37 mouse cellular contexts compared by ENCODE assay signal in genomic region chrX:101266631-101267030, GRCm38 (mm10). TPM values are rescaled to one million over a fixed set of nuclear protein-coding genes. Genes with fewer than 3 reads are reported as not detected.
DNase-seq lines count a peak whose midpoint lies in the region; TF ChIP-seq lines count a peak whose summit lies in the region.
"Had no signal": no experiment of that assay in that cellular context is flagged by ENCODE, and none has a peak within 500 bp of the region (broad histone marks: within the 10 kb centered on the region; RNA-seq: fewer than 3 reads in every experiment).

No protein-coding gene starts in this region.

- H3K4me2 ChIP-seq in CH12.LX (ENCODE audit: insufficient read depth, low read depth, poor library complexity, severe bottlenecking) = peak overlapping the region; percentile 92
- H3K4me2 ChIP-seq: forebrain, embryonic 13.5 days; hindbrain, embryonic 12.5 days; midbrain, embryonic 12.5 days; neural tube, embryonic 13.5 days; stomach, embryonic 15.5 days had no signal

- peak overlapping the region; percentile 97 for H3K9ac ChIP-seq in CH12.LX (ENCODE audit: insufficient read depth, low read depth)
- H3K9ac ChIP-seq: forebrain, embryonic 13.5 days; heart, embryonic 13.5 days; hindbrain, embryonic 12.5 days; liver, embryonic 12.5 days; midbrain, embryonic 12.5 days; neural tube, embryonic 13.5 days; stomach, embryonic 15.5 days had no signal

- no peaks in the 10 kb centered on the region for H3K36me3 ChIP-seq in heart, embryonic 10.5 days
- H3K36me3 ChIP-seq in CH12.LX (replicated peaks in 1 of 2; ENCODE audit: control insufficient read depth in 1 of 2, insufficient read depth in 1 of 2, low read length in 1 of 2) = peaks cover 34 to 46% of the 10 kb centered on the region in 2 experiments
- no peaks in the 10 kb centered on the region for H3K36me3 ChIP-seq in small intestine, adult 2 months (ENCODE audit: control insufficient read depth, insufficient read depth, low read length)
- H3K36me3 ChIP-seq: heart, embryonic 13.5 days; hindbrain, embryonic 12.5 days; liver, embryonic 12.5 days; midbrain, embryonic 12.5 days; neural tube, embryonic 13.5 days; stomach, embryonic 15.5 days had no signal

- no peak for TF ChIP-seq CTCF in lung, adult 2 months (IDR thresholded peaks at IDR 0.05; ENCODE audit: insufficient read depth, low read length)
- no peak for TF ChIP-seq CTCF in CH12.LX (conservative IDR thresholded peaks at IDR 0.05 in 1 of 2, IDR thresholded peaks at IDR 0.05 in 1 of 2; ENCODE audit: low read depth in 2 of 2, low read length in 2 of 2)
- no peak for TF ChIP-seq CTCF in small intestine, adult 2 months (IDR thresholded peaks at IDR 0.05; ENCODE audit: extremely low read depth, insufficient read length, insufficient replicate concordance, low read depth, low read length)

- no peaks in the 10 kb centered on the region for H3K9me3 ChIP-seq in heart, embryonic 10.5 days
- H3K9me3 ChIP-seq in CH12.LX (replicated peaks; ENCODE audit: low read length) = no peaks in the 10 kb centered on the region
- H3K9me3 ChIP-seq: forebrain, embryonic 13.5 days; heart, embryonic 13.5 days; hindbrain, embryonic 12.5 days; liver, embryonic 12.5 days; midbrain, embryonic 12.5 days; neural tube, embryonic 13.5 days; stomach, embryonic 15.5 days had no signal

- TF ChIP-seq RAD21 in CH12.LX (IDR thresholded peaks at IDR 0.05; ENCODE audit: low read depth, low read length) = no peak

- H3K27me3 ChIP-seq in heart, embryonic 10.5 days (ENCODE audit: insufficient read depth, poor library complexity, severe bottlenecking) = no peaks in the 10 kb centered on the region; the same call in 1 of the 2 replicates
- no peaks in the 10 kb centered on the region for H3K27me3 ChIP-seq in CH12.LX (replicated peaks)
- H3K27me3 ChIP-seq in small intestine, adult 2 months (ENCODE audit: control insufficient read depth, insufficient read depth, low read length) = no peaks in the 10 kb centered on the region
- H3K27me3 ChIP-seq: forebrain, embryonic 13.5 days; heart, embryonic 13.5 days; midbrain, embryonic 12.5 days; neural tube, embryonic 13.5 days; stomach, embryonic 15.5 days had no signal

- peaks cover 18% of the 10 kb centered on the region for H3K4me1 ChIP-seq in heart, embryonic 10.5 days
- H3K4me1 ChIP-seq in lung, adult 2 months (ENCODE audit: control insufficient read depth, insufficient read depth, low read length) = no peaks in the 10 kb centered on the region; the same call in 1 of the 2 replicates
- H3K4me1 ChIP-seq in CH12.LX (ENCODE audit: control insufficient read depth in 1 of 2, insufficient read depth in 2 of 2) = peaks cover 2 to 48% of the 10 kb centered on the region in 2 experiments; a peak in 2 of 4 replicates
- H3K4me1 ChIP-seq in small intestine, adult 2 months (ENCODE audit: control insufficient read depth, insufficient read depth, insufficient read length, low read length) = no peaks in the 10 kb centered on the region
- H3K4me1 ChIP-seq: forebrain, embryonic 13.5 days; hindbrain, embryonic 12.5 days; midbrain, embryonic 12.5 days; neural tube, embryonic 13.5 days; stomach, embryonic 15.5 days had no signal

- no peak overlapping the region for H3K27ac ChIP-seq in heart, embryonic 10.5 days
- H3K27ac ChIP-seq in CH12.LX (ENCODE audit: insufficient read depth, low read depth) = no peak overlapping the region; the same call in 1 of the 2 replicates
- H3K27ac ChIP-seq in small intestine, adult 2 months (ENCODE audit: insufficient read depth, low read depth, low read length) = no peak overlapping the region
- H3K27ac ChIP-seq: forebrain, embryonic 13.5 days; heart, embryonic 13.5 days; hindbrain, embryonic 12.5 days; hindbrain, postnatal 0 days; kidney, postnatal 0 days; liver, embryonic 12.5 days; midbrain, embryonic 12.5 days; neural tube, embryonic 13.5 days; stomach, embryonic 15.5 days had no signal

- in situ Hi-C loops in CH12.LX (cut with MboI; ENCODE audit: low pct_ligation_motif_present, low pct_unique_long_range_greater_than_20kb, low sequenced_read_pairs) = no loop called here

- H3K4me3 ChIP-seq in heart, embryonic 10.5 days = no peak overlapping the region
- H3K4me3 ChIP-seq in lung, adult 2 months (replicated peaks; ENCODE audit: extremely low read depth, low read depth, low read length) = peak overlapping the region; percentile 36
- peak overlapping the region; percentile 64 to 88 (median 82) for H3K4me3 ChIP-seq in CH12.LX (replicated peaks in 1 of 3; ENCODE audit: low read depth in 2 of 3, low read length in 2 of 3, poor library complexity in 1 of 3)
- H3K4me3 ChIP-seq in small intestine, adult 2 months (ENCODE audit: low read depth, low read length) = peak overlapping the region; percentile 26; the same call in 1 of the 2 replicates
- H3K4me3 ChIP-seq: forebrain, embryonic 13.5 days; heart, embryonic 13.5 days; hindbrain, embryonic 12.5 days; liver, embryonic 12.5 days; midbrain, embryonic 12.5 days; neural tube, embryonic 13.5 days; stomach, embryonic 15.5 days had no signal

- TF ChIP-seq POLR2A in lung, adult 2 months (IDR thresholded peaks at IDR 0.05; ENCODE audit: borderline replicate concordance, extremely low read depth, low read depth, low read length) = no peak
- no peak for TF ChIP-seq POLR2A in CH12.LX (IDR thresholded peaks at IDR 0.05; ENCODE audit: low read depth, low read length)
- no peak for TF ChIP-seq POLR2A in small intestine, adult 2 months (IDR thresholded peaks at IDR 0.05; ENCODE audit: low read depth, low read length)

- peaks cover 30% of the 10 kb centered on the region for H3K79me2 ChIP-seq in CH12.LX (replicated peaks; ENCODE audit: control insufficient read depth, extremely low read depth, insufficient read depth, poor library complexity, severe bottlenecking)

- peak; percentile 54 for DNase-seq in heart, adult 11 months
- no peak for DNase-seq in heart, embryonic 10.5 days (ENCODE audit: low spot score)
- no peak for DNase-seq in lung, adult 2 months
- DNase-seq in lung, postnatal 36 days = no peak
- DNase-seq in CH12.LX (ENCODE audit: extremely low read depth) = no peak
- DNase-seq in adrenal gland, postnatal 4 days (ENCODE audit: low spot score in 2 of 2) = no peak
- DNase-seq: adrenal gland, adult 2 months; adrenal gland, postnatal 36 days; cerebellum, adult 11 months; cerebellum, adult 9-10 months; cerebellum, postnatal 36 days; gastrocnemius, postnatal 25 days; heart, adult 18-20 months; heart, postnatal 36 days; kidney, adult 8-10 months; lung, adult 18-20 months; lung, postnatal 10 days; right cerebral cortex, postnatal 4 days; thymus, postnatal 25 days had no signal

- no peak for TF ChIP-seq EP300 in CH12.LX (IDR thresholded peaks at IDR 0.05; ENCODE audit: low read length)

- dilution Hi-C loops in CH12.LX (cut with MboI; ENCODE audit: extremely low pct_ligation_motif_present, extremely low pct_unique_long_range_greater_than_20kb, low sequenced_read_pairs) = no loop called here

- WGBS in heart, embryonic 10.5 days = 92% methylated on average over 6 of the region's 6 CpGs
- WGBS in lung, adult 2 months = 86% methylated on average over 6 of the region's 6 CpGs
- 76% methylated on average over 6 of the region's 6 CpGs for WGBS in small intestine, adult 2 months

TF ChIP-seq in CH12.LX, 34 proteins besides CTCF, POLR2A, EP300 and RAD21 (continues in another document):
- TF ChIP-seq USF1 (IDR thresholded peaks at IDR 0.05; ENCODE audit: low read depth, low read length) = no peak
- no peak for TF ChIP-seq MAZ (IDR thresholded peaks at IDR 0.05; ENCODE audit: low read depth, low read length)
- no peak for TF ChIP-seq MXI1 (IDR thresholded peaks at IDR 0.05; ENCODE audit: low read depth, low read length)
- no peak for TF ChIP-seq ZNF384 (IDR thresholded peaks at IDR 0.05; ENCODE audit: low read depth, low read length)
- TF ChIP-seq JUND (conservative IDR thresholded peaks at IDR 0.05; ENCODE audit: low read depth, low read length) = no peak

RNA-seq across cellular contexts. Expression of gene Il2rg, which starts 1.4 kb away (rescaled TPM):
- polyA plus RNA-seq in heart, embryonic 10.5 days (2016; fragmentation: Nextera tagmentation; extraction: Ambion mirVana) = 12.5 and 13.2 TPM in 2 replicates
- 38.0 and 60.3 TPM in 2 replicates for polyA plus RNA-seq in lung, adult 2 months (2012; rRNA removed)
- total RNA-seq in CH12.LX (2012; rRNA removed) (64.1 and 82.6 TPM in 2 replicates), CH12.LX (2014; rRNA removed) (80.3 and 88.0 TPM in 2 replicates)
- 261 and 294 TPM in 2 replicates for polyA plus RNA-seq in CH12.LX (2012; ENCODE audit: insufficient read length, low read depth)
- 7.1 and 14.1 TPM in 2 replicates for polyA plus RNA-seq in small intestine, adult 2 months (2012; rRNA removed)
- 10 to 100 TPM; 10.4 TPM for total RNA-seq in adrenal gland, postnatal 4 days (2021)

RNA-seq across cellular contexts. Expression of gene Gm20489, which starts 2.2 kb away (rescaled TPM):
- not detected in 2 replicates for polyA plus RNA-seq in heart, embryonic 10.5 days (2016; fragmentation: Nextera tagmentation; extraction: Ambion mirVana)
- not detected in 2 replicates for polyA plus RNA-seq in lung, adult 2 months (2012; rRNA removed)
- total RNA-seq in CH12.LX (2012; rRNA removed) (not detected in 2 replicates), CH12.LX (2014; rRNA removed) (not detected in 2 replicates)
- 0.30 TPM in 1 of 2 replicates, not detected in the other for polyA plus RNA-seq in CH12.LX (2012; ENCODE audit: insufficient read length, low read depth)
- polyA plus RNA-seq in small intestine, adult 2 months (2012; rRNA removed) = not detected in 2 replicates
- not detected for total RNA-seq in adrenal gland, postnatal 4 days (2021)
- total RNA-seq: adrenal gland, adult 2 months; adrenal gland, postnatal 36 days; ES-E14; gastrocnemius, postnatal 25 days; heart, adult 18-20 months; heart, postnatal 36 days; hindbrain, postnatal 0 days; left cerebral cortex, postnatal 14 days; megakaryocyte progenitor cell, adult 5-6 weeks had no signal
- polyA plus RNA-seq: activated CD4-positive, CD25-positive, alpha-beta regulatory T cell, adult 4 months; adrenal gland, adult 2 months; embryonic facial prominence, embryonic 11.5 days; forebrain, embryonic 13.5 days; heart, embryonic 13.5 days; hindbrain, embryonic 12.5 days; hindbrain, postnatal 0 days; intestine, embryonic 16.5 days; kidney, postnatal 0 days; large intestine, adult 2 months; limb, embryonic 11.5 days; liver, embryonic 12.5 days; midbrain, embryonic 12.5 days; neural tube, embryonic 13.5 days; stomach, embryonic 15.5 days had no signal

RNA-seq across cellular contexts. Expression of gene Gm614, which starts 2.8 kb away (rescaled TPM):
- polyA plus RNA-seq in heart, embryonic 10.5 days (2016; fragmentation: Nextera tagmentation; extraction: Ambion mirVana) = not detected in 2 replicates
- polyA plus RNA-seq in lung, adult 2 months (2012; rRNA removed) = 0.51 and 0.57 TPM in 2 replicates
- 0.25 and 0.64 TPM in 2 replicates for total RNA-seq in CH12.LX (2012; rRNA removed)
- total RNA-seq in CH12.LX (2014; rRNA removed) = 1.2 and 1.3 TPM in 2 replicates
- 6.0 and 6.5 TPM in 2 replicates for polyA plus RNA-seq in CH12.LX (2012; ENCODE audit: insufficient read length, low read depth)
- polyA plus RNA-seq in small intestine, adult 2 months (2012; rRNA removed) = 0.23 TPM in 1 of 2 replicates, not detected in the other
- 1 to 10 TPM in 1 of 2 experiments, under 1 TPM in 1; 0.84 to 1.2 TPM for total RNA-seq in adrenal gland, postnatal 4 days (2021)
- total RNA-seq: adrenal gland, adult 2 months; adrenal gland, postnatal 36 days; ES-E14; gastrocnemius, postnatal 25 days; heart, adult 18-20 months; heart, postnatal 36 days; hindbrain, postnatal 0 days; left cerebral cortex, postnatal 14 days had no signal
- polyA plus RNA-seq: adrenal gland, adult 2 months; embryonic facial prominence, embryonic 11.5 days; forebrain, embryonic 13.5 days; heart, embryonic 13.5 days; hindbrain, embryonic 12.5 days; hindbrain, postnatal 0 days; intestine, embryonic 16.5 days; kidney, postnatal 0 days; large intestine, adult 2 months; limb, embryonic 11.5 days; liver, embryonic 12.5 days; midbrain, embryonic 12.5 days; neural tube, embryonic 13.5 days; stomach, embryonic 15.5 days had no signal

RNA-seq across cellular contexts. Expression of gene Med12, which starts 7.2 kb away (rescaled TPM):
- 29.4 and 29.7 TPM in 2 replicates for polyA plus RNA-seq in heart, embryonic 10.5 days (2016; fragmentation: Nextera tagmentation; extraction: Ambion mirVana)
- 109 and 128 TPM in 2 replicates for polyA plus RNA-seq in lung, adult 2 months (2012; rRNA removed)
- 35.7 and 40.3 TPM in 2 replicates for total RNA-seq in CH12.LX (2012; rRNA removed)
- total RNA-seq in CH12.LX (2014; rRNA removed) = 15.5 and 15.7 TPM in 2 replicates
- polyA plus RNA-seq in CH12.LX (2012; ENCODE audit: insufficient read length, low read depth) = 45.1 and 66.4 TPM in 2 replicates
- polyA plus RNA-seq in small intestine, adult 2 months (2012; rRNA removed) = 77.9 and 155 TPM in 2 replicates
- total RNA-seq in adrenal gland, postnatal 4 days (2021) = 10 to 100 TPM; 43.6 to 48.7 TPM

RNA-seq across cellular contexts. Expression of gene Foxo4, which starts 12.3 kb away (rescaled TPM):
- 2.4 and 2.6 TPM in 2 replicates for polyA plus RNA-seq in heart, embryonic 10.5 days (2016; fragmentation: Nextera tagmentation; extraction: Ambion mirVana)
- 41.7 and 55.6 TPM in 2 replicates for polyA plus RNA-seq in lung, adult 2 months (2012; rRNA removed)
- 7.9 and 8.2 TPM in 2 replicates for total RNA-seq in CH12.LX (2012; rRNA removed)
- 7.4 and 9.0 TPM in 2 replicates for total RNA-seq in CH12.LX (2014; rRNA removed)
- polyA plus RNA-seq in CH12.LX (2012; ENCODE audit: insufficient read length, low read depth) = 10.5 and 10.8 TPM in 2 replicates
- 13.7 and 32.2 TPM in 2 replicates for polyA plus RNA-seq in small intestine, adult 2 months (2012; rRNA removed)
- total RNA-seq in adrenal gland, postnatal 4 days (2021) = 10 to 100 TPM; 32.3 to 36.8 TPM
